Mouse (Mus musculus) limb, embryonic 11.5 days (tissue): ENCODE data around the gene Rnaseh2c. TPM values are rescaled to one million over a fixed set of nuclear protein-coding genes. Genes with fewer than 3 reads are reported as not detected.

Experiments
- ATAC-seq: fragments of 200-750 bp; cut with Nextera tagmentation; 2 replicates; pipeline ENCODE4 v1.8.0; 2017; ENCODE audit warnings: low read depth; ENCODE audit not compliant: insufficient number of reproducible peaks, low FRiP score, low TSS enrichment
- DNase-seq: peaks from one replicate; pipeline ENCODE4 v3.0.0-alpha.2; 2015; ENCODE audit warnings: low spot score
- H3K27ac ChIP-seq: fragments of 300-500 bp; sonication (generic); replicated peaks from 2 replicates; pipeline ENCODE4 v1.5.1; 2014; ENCODE audit warnings: low read depth, mild to moderate bottlenecking, low read length
- H3K27me3 ChIP-seq: fragments of 300-500 bp; sonication (generic); 2 replicates; pipeline ENCODE4 v1.6.1; 2014; ENCODE audit warnings: mild to moderate bottlenecking, low read length, mixed read lengths; ENCODE audit not compliant: control insufficient read depth, insufficient read depth
- H3K36me3 ChIP-seq: fragments of 300-500 bp; sonication (generic); 2 replicates; pipeline ENCODE4 v1.6.1; 2014; ENCODE audit warnings: mild to moderate bottlenecking, low read length, moderate library complexity, mixed read lengths; ENCODE audit not compliant: control insufficient read depth, insufficient read depth
- H3K4me1 ChIP-seq: fragments of 300-500 bp; sonication (generic); 2 replicates; pipeline ENCODE4 v1.6.1; 2014; ENCODE audit warnings: low read length, mixed read lengths; ENCODE audit not compliant: control insufficient read depth, insufficient read depth
- H3K4me2 ChIP-seq: fragments of 300-500 bp; sonication (generic); 2 replicates; pipeline ENCODE4 v1.6.1; 2014; ENCODE audit warnings: low read depth, mild to moderate bottlenecking, moderate library complexity; ENCODE audit not compliant: severe bottlenecking
- H3K4me3 ChIP-seq: fragments of 300-500 bp; sonication (generic); 2 replicates; pipeline ENCODE4 v1.5.1; 2014; ENCODE audit warnings: low read depth, low read length
- H3K9ac ChIP-seq: fragments of 300-500 bp; sonication (generic); 2 replicates; pipeline ENCODE4 v1.6.1; 2014; ENCODE audit warnings: mild to moderate bottlenecking, low read length
- H3K9me3 ChIP-seq: fragments of 300-500 bp; sonication (generic); 2 replicates; pipeline ENCODE4 v1.6.1; 2016; ENCODE audit warnings: low read length; ENCODE audit not compliant: control insufficient read depth
- WGBS: fragments of 180-500 bp; shearing (Covaris S2); extraction: QIAGEN DNeasy Blood & Tissue Kit; methylation state at CpG from one replicate; pipeline ENCODE4 v1.1.7; 2014; 5-methylcytosine and 5-hydroxymethylcytosine counted together
- polyA plus RNA-seq: library from polyadenylated mRNA; unstranded; fragments of >200 nt; fragmentation: Nextera tagmentation; extraction: Ambion mirVana; gene quantifications from 2 replicates; pipeline ENCODE4 v1.2.1, GENCODE M21; 2014

Gene Rnaseh2c
- polyA plus RNA-seq, 1 experiment from 2014 or later: 185 TPM

- 0 out of 2 replicates have a peak overlapping the region, but pooled peaks have one; percentile 3 for H3K4me3 ChIP-seq
- H3K27ac ChIP-seq: no peak overlapping the region
- H3K9me3 ChIP-seq: no peaks in the 10 kb centered on the region
- ATAC-seq (no peak), DNase-seq (no peak)
- H3K4me2 ChIP-seq: no peak overlapping the region
- H3K9ac ChIP-seq: no peak overlapping the region
- 0 out of 2 replicates have a peak, but pooled peaks cover 3% of the 10 kb centered on the region for H3K27me3 ChIP-seq
- H3K36me3 ChIP-seq: peaks cover 2% of the 10 kb centered on the region; the same call in 1 of the 2 replicates
- H3K4me1 ChIP-seq: peaks cover 16% of the 10 kb centered on the region
- WGBS: 87% methylated on average over 32 of the region's 32 CpGs
These were observed 31.1 kb upstream of the Rnaseh2c start for GRCm38 (mm10) chr19:5570353-5571246.

DNA sequence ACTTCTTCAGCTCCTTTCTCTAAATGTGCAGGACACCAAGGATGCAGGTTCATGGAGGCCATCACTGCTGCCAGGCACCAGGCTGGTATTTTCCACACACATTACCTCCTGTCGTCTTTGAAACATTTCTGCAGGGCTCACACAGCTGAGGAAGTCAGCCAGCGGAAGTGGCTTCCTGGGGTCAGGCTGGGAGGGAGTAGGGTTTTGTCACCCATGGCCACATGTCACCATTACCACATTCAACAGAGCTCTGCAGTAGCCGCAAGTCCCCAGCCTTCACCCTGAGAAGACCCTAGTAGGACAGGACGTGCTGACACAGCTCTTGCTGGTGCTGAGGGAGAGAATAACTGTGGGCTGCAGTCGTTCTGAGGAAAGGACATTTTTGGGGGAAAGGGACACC, 29.8 kb upstream of the Rnaseh2c start:
- H3K4me1 ChIP-seq: peaks cover 14% of the 10 kb centered on the region
- DNase-seq (no peak), ATAC-seq (no peak)
- 66% methylated on average over 5 of the region's 5 CpGs for WGBS
- H3K9me3 ChIP-seq: no peaks in the 10 kb centered on the region
- H3K27ac ChIP-seq: no peak overlapping the region
- peaks cover 2% of the 10 kb centered on the region; the same call in 1 of the 2 replicates for H3K36me3 ChIP-seq
- no peak overlapping the region for H3K4me3 ChIP-seq
- H3K4me2 ChIP-seq: no peak overlapping the region
- no peak overlapping the region for H3K9ac ChIP-seq
- 0 out of 2 replicates have a peak, but pooled peaks cover 1% of the 10 kb centered on the region for H3K27me3 ChIP-seq

DNA sequence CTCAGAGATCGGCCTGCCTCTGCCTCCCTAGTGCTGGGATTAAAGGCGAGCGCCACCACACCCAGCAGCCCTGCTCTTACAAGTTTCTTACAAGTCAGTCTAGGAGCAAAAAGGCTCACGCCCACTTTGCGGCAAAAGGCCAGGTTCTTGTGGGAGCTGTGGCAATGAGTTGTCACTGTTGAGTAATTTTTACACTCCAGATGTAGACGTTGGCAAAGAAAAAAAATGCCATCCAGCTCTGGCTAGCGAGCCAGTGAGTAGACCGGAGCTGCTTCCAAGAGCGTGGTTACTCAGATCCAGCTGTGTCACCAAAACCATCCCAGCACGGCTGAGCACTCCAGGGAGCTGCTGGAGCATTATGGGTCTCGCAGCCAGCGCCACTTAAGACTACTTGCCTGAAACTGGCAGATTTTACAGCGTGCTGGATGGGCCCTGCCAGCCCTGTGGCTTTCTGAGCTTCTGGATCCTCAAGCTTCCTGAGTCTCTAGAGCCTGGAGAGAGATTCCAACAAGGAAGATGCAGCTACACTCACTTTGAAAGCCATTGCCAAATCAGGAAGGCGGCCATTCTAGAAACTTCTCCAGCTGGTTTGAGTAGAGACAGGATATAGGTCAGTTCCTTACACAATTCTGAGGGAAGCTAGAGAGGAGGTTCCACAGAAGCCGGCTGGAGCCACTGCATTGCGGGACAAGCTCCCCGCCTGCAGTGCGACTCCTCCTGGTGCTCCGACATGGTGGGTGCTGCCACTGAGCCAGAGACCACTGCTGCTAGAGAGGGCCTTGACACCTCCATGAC, 29.1 kb upstream of the Rnaseh2c start:
- no peaks in the 10 kb centered on the region for H3K9me3 ChIP-seq
- no peak overlapping the region for H3K4me3 ChIP-seq
- no peak for DNase-seq
- no peaks in the 10 kb centered on the region for H3K27me3 ChIP-seq
- ATAC-seq: no peak
- peaks cover 11% of the 10 kb centered on the region for H3K4me1 ChIP-seq
- whole genome bisulfite sequencing: 85% methylated on average over 19 of the region's 19 CpGs
- H3K4me2 ChIP-seq: no peak overlapping the region
- H3K9ac ChIP-seq: no peak overlapping the region
- peaks cover under 1% of the 10 kb centered on the region; the same call in 1 of the 2 replicates for H3K36me3 ChIP-seq
- H3K27ac ChIP-seq: no peak overlapping the region

DNA sequence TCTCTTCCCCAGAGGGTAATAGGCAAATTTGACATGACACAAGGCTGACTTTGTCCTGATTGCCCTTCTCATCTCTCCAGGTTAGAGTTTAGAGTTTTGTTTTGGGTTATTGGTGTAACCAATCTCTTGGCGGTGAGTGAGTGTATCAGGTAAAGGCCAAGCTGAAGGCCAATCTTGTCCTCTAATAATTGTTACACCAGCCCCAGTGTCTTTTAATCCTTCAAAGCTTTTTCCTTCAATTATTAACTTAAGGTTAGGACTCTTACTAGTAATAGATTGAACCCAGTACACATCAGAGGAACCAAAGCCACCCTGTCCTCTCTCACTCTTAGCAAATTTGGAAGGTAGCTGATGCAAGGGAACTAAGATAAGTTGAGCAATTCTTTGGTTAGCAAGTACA, 26.3 kb upstream of the Rnaseh2c start:
- no peak overlapping the region for H3K9ac ChIP-seq
- no peak overlapping the region for H3K27ac ChIP-seq
- no peaks in the 10 kb centered on the region for H3K4me1 ChIP-seq
- no peaks in the 10 kb centered on the region for H3K9me3 ChIP-seq
- no peak overlapping the region for H3K4me2 ChIP-seq
- 98% methylated on average over 1 of the region's 1 CpGs for WGBS
- H3K27me3 ChIP-seq: no peaks in the 10 kb centered on the region
- H3K36me3 ChIP-seq: no peaks in the 10 kb centered on the region
- no peak for ATAC-seq
- no peak for DNase-seq
- H3K4me3 ChIP-seq: no peak overlapping the region

GRCm38 (mm10) chr19:5579971-5580370, 21.7 kb upstream of the Rnaseh2c start:
- DNase-seq: no peak
- 78% methylated on average over 4 of the region's 4 CpGs for WGBS
- H3K4me1 ChIP-seq: no peaks in the 10 kb centered on the region
- ATAC-seq: no peak
- H3K27ac ChIP-seq: no peak overlapping the region
- H3K9ac ChIP-seq: no peak overlapping the region
- no peaks in the 10 kb centered on the region for H3K27me3 ChIP-seq
- H3K4me2 ChIP-seq: no peak overlapping the region
- no peak overlapping the region for H3K4me3 ChIP-seq
- H3K36me3 ChIP-seq: no peaks in the 10 kb centered on the region
- no peaks in the 10 kb centered on the region for H3K9me3 ChIP-seq

GRCm38 (mm10) chr19:5580776-5581175, 20.9 kb upstream of the Rnaseh2c start:
- DNase-seq (no peak), ATAC-seq (no peak)
- 85% methylated on average over 6 of the region's 6 CpGs for WGBS
- Histone ChIP-seq H3K4me1 (no peaks in the 10 kb centered on the region), H3K27me3 (no peaks in the 10 kb centered on the region), H3K36me3 (no peaks in the 10 kb centered on the region), H3K4me2 (no peak overlapping the region), H3K4me3 (no peak overlapping the region), H3K9me3 (no peaks in the 10 kb centered on the region), H3K27ac (no peak overlapping the region), H3K9ac (no peak overlapping the region)

DNA sequence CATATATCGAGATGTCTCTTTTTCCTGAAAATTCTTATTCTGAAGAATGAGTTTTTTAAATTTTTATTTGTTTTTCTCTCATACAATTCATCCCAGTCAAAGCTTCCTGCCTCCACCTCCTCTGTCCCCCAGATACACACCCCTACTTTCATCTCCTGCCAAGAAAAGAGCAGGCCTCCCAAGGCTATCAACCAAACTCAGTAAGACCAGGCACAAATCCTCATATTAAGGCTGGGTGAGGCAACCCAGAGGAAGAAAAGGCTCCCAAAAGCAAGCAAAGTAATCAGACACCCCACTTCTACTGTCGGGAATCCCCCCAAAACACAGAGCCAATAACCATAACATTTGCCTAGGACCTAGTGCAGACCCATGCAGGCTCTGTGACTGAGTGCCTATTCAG, 19.7 kb upstream of the Rnaseh2c start:
- no peak for ATAC-seq
- Histone ChIP-seq H3K9me3 (no peaks in the 10 kb centered on the region), H3K4me2 (no peak overlapping the region), H3K4me1 (no peaks in the 10 kb centered on the region), H3K36me3 (no peaks in the 10 kb centered on the region), H3K27me3 (no peaks in the 10 kb centered on the region), H3K9ac (no peak overlapping the region), H3K27ac (no peak overlapping the region), H3K4me3 (no peak overlapping the region)
- no peak for DNase-seq
- 93% methylated on average over 2 of the region's 2 CpGs for WGBS

- no peaks in the 10 kb centered on the region for H3K27me3 ChIP-seq
- 73% methylated on average over 9 of the region's 9 CpGs for WGBS
- H3K9ac ChIP-seq: no peak overlapping the region
- no peaks in the 10 kb centered on the region for H3K9me3 ChIP-seq
- no peak overlapping the region for H3K27ac ChIP-seq
- no peak for ATAC-seq
- H3K4me2 ChIP-seq: no peak overlapping the region
- no peak for DNase-seq
- H3K4me1 ChIP-seq: no peaks in the 10 kb centered on the region
- H3K4me3 ChIP-seq: no peak overlapping the region
- no peaks in the 10 kb centered on the region for H3K36me3 ChIP-seq
These were observed 12.5 kb upstream of the Rnaseh2c start for GRCm38 (mm10) chr19:5589159-5589558.
